Mouse (Mus musculus): ENCODE results near the gene Cdk7. TPM values are rescaled to one million over a fixed set of nuclear protein-coding genes. Genes with fewer than 3 reads are reported as not detected.

Cdk7 gene
- polyA plus RNA-seq, 1 experiment from 2014 or later, result 70.2 TPM

DNA sequence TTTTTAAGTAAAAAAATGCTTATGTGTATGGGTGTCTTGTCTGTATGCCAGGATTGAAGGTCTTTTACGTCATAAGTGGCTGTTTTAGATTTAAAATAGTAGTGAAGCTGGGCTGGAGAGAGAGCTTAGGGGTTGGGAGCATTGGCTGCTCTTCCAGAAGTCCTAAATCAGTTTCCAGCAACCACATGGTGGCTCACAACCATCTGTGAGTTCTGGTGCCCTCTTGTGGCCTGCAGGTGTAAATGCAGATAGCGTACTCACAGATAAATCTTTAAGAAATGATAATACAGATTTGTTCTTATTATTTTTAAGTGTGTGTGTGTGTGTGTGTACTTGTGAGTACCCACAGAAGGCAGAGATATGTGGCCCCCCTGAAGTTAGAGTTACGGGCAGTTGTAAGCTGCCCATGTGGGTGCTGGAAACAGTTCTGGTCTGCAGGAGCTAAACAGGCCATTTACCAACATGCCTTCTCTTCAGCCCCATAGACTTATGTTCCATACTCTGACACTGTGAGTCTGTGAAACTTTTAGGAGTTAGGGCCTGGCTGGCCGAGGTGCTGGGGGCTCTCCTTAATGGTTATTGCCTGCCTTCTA lies 70.8 kb downstream of the Cdk7 start:
- no peak overlapping the region for H3K4me2 ChIP-seq (ENCODE audit: low read length)
- ATAC-seq (ENCODE audit: insufficient number of reproducible peaks, insufficient read depth, low FRiP score, low read depth), result no peak
- H3K9me3 ChIP-seq (ENCODE audit: control insufficient read depth, low read length), result no peaks in the 10 kb centered on the region
- H3K4me3 ChIP-seq (ENCODE audit: control insufficient read depth in 1 of 2, insufficient read depth in 1 of 2, low read depth in 1 of 2, low read length in 2 of 2), result no peak overlapping the region
- no peak overlapping the region for H3K9ac ChIP-seq (ENCODE audit: low read length)
- 51% methylated on average over 4 of the region's 4 CpGs for WGBS
- H3K27ac ChIP-seq (replicated peaks in 1 of 2; ENCODE audit: control insufficient read depth in 1 of 2, insufficient read depth in 1 of 2, low read depth in 2 of 2, low read length in 2 of 2), result no peak overlapping the region
- peaks cover 27% of the 10 kb centered on the region for H3K36me3 ChIP-seq (ENCODE audit: control insufficient read depth, insufficient read depth, low read length)
- no peaks in the 10 kb centered on the region for H3K4me1 ChIP-seq (ENCODE audit: control insufficient read depth in 2 of 2, insufficient read depth in 2 of 2, low read length in 2 of 2)
- H3K27me3 ChIP-seq (ENCODE audit: control insufficient read depth, insufficient read depth, low read length), result no peaks in the 10 kb centered on the region

DNA sequence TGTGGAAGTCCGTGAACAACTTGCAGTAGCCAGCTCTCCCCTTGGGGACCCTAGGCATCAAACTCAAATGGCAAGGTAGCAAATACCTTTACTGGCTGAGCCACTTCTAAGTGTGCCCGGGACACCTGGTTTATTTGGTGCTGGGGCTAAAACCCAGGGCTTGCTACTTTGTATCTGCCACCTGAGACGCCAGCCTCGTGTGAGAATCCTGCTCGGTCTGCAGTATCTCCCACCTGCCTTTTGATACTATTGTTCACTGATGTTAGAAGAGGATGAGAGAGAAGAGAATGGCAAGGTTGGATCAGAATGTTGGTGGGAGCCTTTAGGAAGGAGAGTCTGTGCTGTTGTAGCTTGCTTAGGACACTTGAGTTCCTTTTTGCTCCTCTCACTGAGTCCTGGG lies 72.6 kb downstream of the Cdk7 start:
- H3K27me3 ChIP-seq (ENCODE audit: control insufficient read depth, insufficient read depth, low read length), result no peaks in the 10 kb centered on the region
- no peaks in the 10 kb centered on the region for H3K4me1 ChIP-seq (ENCODE audit: control insufficient read depth in 2 of 2, insufficient read depth in 2 of 2, low read length in 2 of 2)
- ATAC-seq (ENCODE audit: insufficient number of reproducible peaks, insufficient read depth, low FRiP score, low read depth), result no peak
- H3K9me3 ChIP-seq (ENCODE audit: control insufficient read depth, low read length), result no peaks in the 10 kb centered on the region
- no peak overlapping the region for H3K27ac ChIP-seq (replicated peaks in 1 of 2; ENCODE audit: control insufficient read depth in 1 of 2, insufficient read depth in 1 of 2, low read depth in 2 of 2, low read length in 2 of 2)
- no peak overlapping the region for H3K4me2 ChIP-seq (ENCODE audit: low read length)
- H3K9ac ChIP-seq (ENCODE audit: low read length), result no peak overlapping the region
- H3K36me3 ChIP-seq (ENCODE audit: control insufficient read depth, insufficient read depth, low read length), result peaks cover 22% of the 10 kb centered on the region
- no peak overlapping the region for H3K4me3 ChIP-seq (ENCODE audit: control insufficient read depth in 1 of 2, insufficient read depth in 1 of 2, low read depth in 1 of 2, low read length in 2 of 2)
- 84% methylated on average over 5 of the region's 5 CpGs for WGBS

Other genes starting within 250 kb of the Cdk7 start
- gene Gtf2h2, start 238.4 kb downstream of the Cdk7 start, polyA plus RNA-seq (2014; fragmentation: Nextera tagmentation; extraction: Ambion mirVana), result 51.4 and 55.4 TPM in 2 replicates
- gene Ocln, start 178.2 kb downstream of the Cdk7 start, polyA plus RNA-seq (2014; fragmentation: Nextera tagmentation; extraction: Ambion mirVana), result 2.0 and 2.1 TPM in 2 replicates
- gene Marveld2, start 114.0 kb downstream of the Cdk7 start, polyA plus RNA-seq (2014; fragmentation: Nextera tagmentation; extraction: Ambion mirVana), result 3.1 and 3.6 TPM in 2 replicates
- 246 and 262 TPM in 2 replicates for gene Ak6, start 80.0 kb downstream of the Cdk7 start, polyA plus RNA-seq (2014; fragmentation: Nextera tagmentation; extraction: Ambion mirVana)
- gene Rad17, start 79.9 kb downstream of the Cdk7 start, polyA plus RNA-seq (2014; fragmentation: Nextera tagmentation; extraction: Ambion mirVana), result 25.1 and 26.3 TPM in 2 replicates
- 6.2 and 8.5 TPM in 2 replicates for gene Taf9, start 79.4 kb downstream of the Cdk7 start, polyA plus RNA-seq (2014; fragmentation: Nextera tagmentation; extraction: Ambion mirVana)
- 3.5 and 3.8 TPM in 2 replicates for gene Ccdc125, start 61.2 kb downstream of the Cdk7 start, polyA plus RNA-seq (2014; fragmentation: Nextera tagmentation; extraction: Ambion mirVana)
- gene Mrps36, start 13.7 kb upstream of the Cdk7 start, polyA plus RNA-seq (2014; fragmentation: Nextera tagmentation; extraction: Ambion mirVana), result 288 and 291 TPM in 2 replicates
- gene Cenph, start 45.0 kb upstream of the Cdk7 start, polyA plus RNA-seq (2014; fragmentation: Nextera tagmentation; extraction: Ambion mirVana), result 18.0 and 18.1 TPM in 2 replicates
- 188 and 214 TPM in 2 replicates for gene Ccnb1, start 55.6 kb upstream of the Cdk7 start, polyA plus RNA-seq (2014; fragmentation: Nextera tagmentation; extraction: Ambion mirVana)
- 38.5 and 41.9 TPM in 2 replicates for gene Slc30a5, start 102.5 kb upstream of the Cdk7 start, polyA plus RNA-seq (2014; fragmentation: Nextera tagmentation; extraction: Ambion mirVana)

All from heart, embryonic 14.5 days (tissue).